Mouse (Mus musculus) embryonic fibroblast, embryonic 13.5 days (primary cell): ENCODE results near the gene Olfr288.

Experiments used
- CTCF ChIP-seq: IDR thresholded peaks from 2 replicates; pipeline ENCODE4 v1.5.1; 2011; ENCODE audit warnings: mild to moderate bottlenecking, control low read depth, low read length, moderate library complexity, borderline replicate concordance; ENCODE audit not compliant: insufficient read depth
- POLR2A ChIP-seq: IDR thresholded peaks from 2 replicates; pipeline ENCODE4 v1.6.1; 2011; ENCODE audit warnings: low read depth, mild to moderate bottlenecking, control low read depth, low read length, moderate library complexity

GRCm38 (mm10) chr15:98184456-98184855 lies 10.9 kb downstream of the Olfr288 start:
- TF ChIP-seq CTCF: no peak
- TF ChIP-seq POLR2A: no peak
